Mouse (Mus musculus) E14TG2a.4 (cell line): Measurements from ENCODE around the gene Rnf215.
"Not testable (repeated sequence)": the region's sequence is repeated elsewhere in the genome, so short reads cannot be mapped to it uniquely, and the experiment has no call there.

Experiments
- H3K27me3 ChIP-seq: 2 replicates; pipeline ENCODE4 v1.6.1; 2014; ENCODE audit warnings: low read length, control low read depth; ENCODE audit not compliant: insufficient read depth
- H3K36me3 ChIP-seq: 2 replicates; pipeline ENCODE4 v1.6.1; 2014; ENCODE audit warnings: low read length, control low read depth; ENCODE audit not compliant: insufficient read depth
- H3K4me1 ChIP-seq: replicated peaks from 2 replicates; pipeline ENCODE4 v1.6.1; 2014; ENCODE audit warnings: low read depth, low read length, control low read depth
- H3K4me3 ChIP-seq: replicated peaks from 2 replicates; pipeline ENCODE4 v1.5.1; 2014; ENCODE audit warnings: mild to moderate bottlenecking, low read length
- H3K9me3 ChIP-seq: 2 replicates; pipeline ENCODE4 v1.6.1; 2014; ENCODE audit warnings: low read length, control low read depth
- CTCF ChIP-seq: conservative IDR thresholded peaks from 2 replicates; pipeline ENCODE4 v1.5.1; 2014; ENCODE audit warnings: low read length
- NANOG ChIP-seq: IDR thresholded peaks from 2 replicates; pipeline ENCODE4 v1.6.1; 2014; ENCODE audit warnings: borderline replicate concordance, low read length, mixed read lengths
- POU5F1 ChIP-seq: IDR thresholded peaks from 2 replicates; pipeline ENCODE4 v1.6.1; 2014; ENCODE audit warnings: low read length, borderline replicate concordance

Gene Rnf215

GRCm38 (mm10) chr11:4118081-4118921 is 16.7 kb upstream of the Rnf215 start:
- Histone ChIP-seq H3K36me3 (peaks cover 16% of the 10 kb centered on the region), H3K4me1 (peaks cover 49% of the 10 kb centered on the region), H3K9me3 (no peaks in the 10 kb centered on the region), H3K27me3 (peaks cover 34% of the 10 kb centered on the region), H3K4me3 (peak overlapping the region; percentile 81)
- TF ChIP-seq NANOG = no peak
- no peak for TF ChIP-seq POU5F1

GRCm38 (mm10) chr11:4119635-4120034 is 15.4 kb upstream of the Rnf215 start:
- TF ChIP-seq NANOG = no peak
- no peak for TF ChIP-seq POU5F1
- no peak for TF ChIP-seq CTCF
- H3K36me3 ChIP-seq = peaks cover 14% of the 10 kb centered on the region
- no peaks in the 10 kb centered on the region for H3K9me3 ChIP-seq
- H3K4me3 ChIP-seq = no peak overlapping the region
- peaks cover 34% of the 10 kb centered on the region for H3K27me3 ChIP-seq
- peaks cover 59% of the 10 kb centered on the region for H3K4me1 ChIP-seq

- peaks cover 32% of the 10 kb centered on the region for H3K27me3 ChIP-seq
- H3K9me3 ChIP-seq = peaks cover 2% of the 10 kb centered on the region; the same call in 1 of the 2 replicates
- peaks cover 14% of the 10 kb centered on the region for H3K36me3 ChIP-seq
- TF ChIP-seq NANOG (no peak), POU5F1 (no peak), CTCF (no peak)
- peaks cover 59% of the 10 kb centered on the region for H3K4me1 ChIP-seq
- H3K4me3 ChIP-seq = no peak overlapping the region
These were observed 13.3 kb upstream of the Rnf215 start for GRCm38 (mm10) chr11:4121691-4122090.

GRCm38 (mm10) chr11:4122226-4122625 is 12.8 kb upstream of the Rnf215 start:
- H3K36me3 ChIP-seq = peaks cover 14% of the 10 kb centered on the region
- peaks cover 6% of the 10 kb centered on the region; the same call in 1 of the 2 replicates for H3K9me3 ChIP-seq
- H3K4me1 ChIP-seq = peaks cover 59% of the 10 kb centered on the region
- peaks cover 27% of the 10 kb centered on the region for H3K27me3 ChIP-seq
- H3K4me3 ChIP-seq = peak overlapping the region; percentile 79
- TF ChIP-seq POU5F1 = no peak
- TF ChIP-seq CTCF = no peak
- TF ChIP-seq NANOG = no peak

- TF ChIP-seq CTCF = no peak
- TF ChIP-seq POU5F1 = no peak
- no peak for TF ChIP-seq NANOG
These were observed 12.0 kb upstream of the Rnf215 start, which contains the start of gene Sec14l2 for GRCm38 (mm10) chr11:4122742-4123579. TSS of gene Sec14l2 (minus strand) at chr11:4123415.

GRCm38 (mm10) chr11:4123922-4124321 is 11.1 kb upstream of the Rnf215 start:
- peak; percentile 98 for TF ChIP-seq CTCF
- no peak for TF ChIP-seq POU5F1
- peaks cover 14% of the 10 kb centered on the region for H3K36me3 ChIP-seq
- peaks cover 6% of the 10 kb centered on the region; the same call in 1 of the 2 replicates for H3K9me3 ChIP-seq
- peak overlapping the region; percentile 79 for H3K4me3 ChIP-seq
- H3K4me1 ChIP-seq = peaks cover 47% of the 10 kb centered on the region
- H3K27me3 ChIP-seq = peaks cover 12% of the 10 kb centered on the region

More at GRCm38 (mm10) chr11:4122742-4123579, 12.0 kb upstream of the Rnf215 start, which contains the start of gene Sec14l2:
- Histone ChIP-seq H3K4me1 (peaks cover 54% of the 10 kb centered on the region), H3K27me3 (peaks cover 20% of the 10 kb centered on the region), H3K36me3 (peaks cover 14% of the 10 kb centered on the region), H3K9me3 (peaks cover 6% of the 10 kb centered on the region; the same call in 1 of the 2 replicates), H3K4me3 (peak within 1 kb of the TSS; percentile 79)

GRCm38 (mm10) chr11:4127059-4127458 is 7.9 kb upstream of the Rnf215 start:
- TF ChIP-seq NANOG (no peak), CTCF (peak; percentile 63)
- peaks cover 15% of the 10 kb centered on the region; the same call in 1 of the 2 replicates for H3K27me3 ChIP-seq
- peaks cover 46% of the 10 kb centered on the region for H3K4me1 ChIP-seq
- no peak overlapping the region for H3K4me3 ChIP-seq
- no peaks in the 10 kb centered on the region for H3K36me3 ChIP-seq
- H3K9me3 ChIP-seq = peaks cover 6% of the 10 kb centered on the region; the same call in 1 of the 2 replicates

GRCm38 (mm10) chr11:4128461-4128860 is 6.5 kb upstream of the Rnf215 start:
- peaks cover 31% of the 10 kb centered on the region for H3K4me1 ChIP-seq
- H3K27me3 ChIP-seq = peaks cover 15% of the 10 kb centered on the region; the same call in 1 of the 2 replicates
- H3K9me3 ChIP-seq, H3K4me3 ChIP-seq, H3K36me3 ChIP-seq: not testable (repeated sequence)
